Mouse (Mus musculus) stomach, postnatal 0 days (tissue): ENCODE data around the gene Map3k3. TPM values are rescaled to one million over a fixed set of nuclear protein-coding genes. Genes with fewer than 3 reads are reported as not detected.

Experiments
- ATAC-seq: fragments of 200-750 bp; cut with Nextera tagmentation; 2 replicates; pipeline ENCODE4 v1.8.0; 2017; ENCODE audit not compliant: low FRiP score, low TSS enrichment
- DNase-seq: peaks from one replicate; pipeline ENCODE4 v3.0.0-alpha.2; 2016; ENCODE audit warnings: low spot score
- H3K27ac ChIP-seq: fragments of 300-500 bp; sonication (generic); replicated peaks from 2 replicates; pipeline ENCODE4 v1.5.1; 2014; ENCODE audit warnings: mild to moderate bottlenecking, control low read depth
- H3K27me3 ChIP-seq: fragments of 300-500 bp; sonication (generic); 2 replicates; pipeline ENCODE4 v1.6.1; 2014; ENCODE audit warnings: low read length; ENCODE audit not compliant: control insufficient read depth, insufficient read depth
- H3K36me3 ChIP-seq: fragments of 300-500 bp; sonication (generic); 2 replicates; pipeline ENCODE4 v1.6.1; 2014; ENCODE audit warnings: low read length, mixed read lengths; ENCODE audit not compliant: control insufficient read depth, insufficient read depth
- H3K4me1 ChIP-seq: fragments of 300-500 bp; sonication (generic); replicated peaks from 2 replicates; pipeline ENCODE4 v1.6.1; 2014; ENCODE audit warnings: antibody characterized with exemption; ENCODE audit not compliant: control insufficient read depth, insufficient read depth
- H3K4me2 ChIP-seq: fragments of 300-500 bp; sonication (generic); replicated peaks from 2 replicates; pipeline ENCODE4 v1.6.1; 2014; ENCODE audit warnings: low read depth, mild to moderate bottlenecking, control low read depth, moderate library complexity
- H3K4me3 ChIP-seq: fragments of 300-500 bp; sonication (generic); 2 replicates; pipeline ENCODE4 v1.5.1; 2014; ENCODE audit warnings: low read depth, low read length, control low read depth
- H3K9ac ChIP-seq: fragments of 300-500 bp; sonication (generic); 2 replicates; pipeline ENCODE4 v1.6.1; 2014; ENCODE audit warnings: mild to moderate bottlenecking, low read length, control low read depth, mixed read lengths
- H3K9me3 ChIP-seq: fragments of 300-500 bp; sonication (generic); 2 replicates; pipeline ENCODE4 v1.6.1; 2016; ENCODE audit warnings: low read length; ENCODE audit not compliant: control insufficient read depth
- CTCF ChIP-seq: IDR thresholded peaks from 2 replicates; pipeline ENCODE4 v1.5.1; 2016; ENCODE audit warnings: antibody characterized with exemption, low read depth, mild to moderate bottlenecking, moderate library complexity
- EP300 ChIP-seq: optimal IDR thresholded peaks from 2 replicates; pipeline ENCODE3; 2016; ENCODE audit warnings: antibody characterized with exemption
- WGBS: fragments of 180-500 bp; shearing (Covaris S2); extraction: QIAGEN DNeasy Blood & Tissue Kit; methylation state at CpG from one replicate; pipeline ENCODE4 v1.1.7; 2014; 5-methylcytosine and 5-hydroxymethylcytosine counted together
- polyA plus RNA-seq: library from polyadenylated mRNA; unstranded; fragments of >200 nt; fragmentation: Nextera tagmentation; extraction: Ambion mirVana; gene quantifications from 2 replicates; pipeline ENCODE4 v1.2.1, GENCODE M21; 2015

Gene Map3k3
- polyA plus RNA-seq, 1 experiment from 2014 or later = 8.7 TPM

DNA sequence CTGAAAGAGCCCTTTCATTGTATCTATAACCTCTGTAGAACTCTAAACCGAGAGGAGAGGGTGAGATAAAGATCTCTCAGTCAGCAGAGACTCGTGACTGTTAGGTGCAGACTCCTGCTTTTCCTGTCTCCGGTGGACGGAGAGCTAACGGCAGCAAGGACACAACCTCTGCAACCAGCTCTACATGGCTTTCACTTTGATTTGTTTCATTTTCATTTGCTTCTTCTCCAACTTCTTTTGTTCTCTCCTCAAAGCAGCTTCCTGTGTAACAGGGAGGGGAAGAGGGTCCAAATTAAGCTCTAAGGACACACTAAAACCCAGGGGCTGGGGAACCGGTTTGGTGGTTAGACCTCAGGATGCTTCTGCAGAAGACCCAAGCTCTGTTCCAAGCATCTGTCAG is 116.3 kb downstream of the Map3k3 start:
- Histone ChIP-seq H3K4me2 (no peak overlapping the region), H3K9ac (no peak overlapping the region), H3K27ac (no peak overlapping the region), H3K9me3 (no peaks in the 10 kb centered on the region), H3K27me3 (no peaks in the 10 kb centered on the region), H3K4me3 (no peak overlapping the region), H3K4me1 (no peaks in the 10 kb centered on the region), H3K36me3 (peaks cover 19% of the 10 kb centered on the region)
- WGBS = 70% methylated on average over 6 of the region's 6 CpGs
- TF ChIP-seq EP300 = no peak
- no peak for TF ChIP-seq CTCF
- DNase-seq (no peak), ATAC-seq (no peak)

DNA sequence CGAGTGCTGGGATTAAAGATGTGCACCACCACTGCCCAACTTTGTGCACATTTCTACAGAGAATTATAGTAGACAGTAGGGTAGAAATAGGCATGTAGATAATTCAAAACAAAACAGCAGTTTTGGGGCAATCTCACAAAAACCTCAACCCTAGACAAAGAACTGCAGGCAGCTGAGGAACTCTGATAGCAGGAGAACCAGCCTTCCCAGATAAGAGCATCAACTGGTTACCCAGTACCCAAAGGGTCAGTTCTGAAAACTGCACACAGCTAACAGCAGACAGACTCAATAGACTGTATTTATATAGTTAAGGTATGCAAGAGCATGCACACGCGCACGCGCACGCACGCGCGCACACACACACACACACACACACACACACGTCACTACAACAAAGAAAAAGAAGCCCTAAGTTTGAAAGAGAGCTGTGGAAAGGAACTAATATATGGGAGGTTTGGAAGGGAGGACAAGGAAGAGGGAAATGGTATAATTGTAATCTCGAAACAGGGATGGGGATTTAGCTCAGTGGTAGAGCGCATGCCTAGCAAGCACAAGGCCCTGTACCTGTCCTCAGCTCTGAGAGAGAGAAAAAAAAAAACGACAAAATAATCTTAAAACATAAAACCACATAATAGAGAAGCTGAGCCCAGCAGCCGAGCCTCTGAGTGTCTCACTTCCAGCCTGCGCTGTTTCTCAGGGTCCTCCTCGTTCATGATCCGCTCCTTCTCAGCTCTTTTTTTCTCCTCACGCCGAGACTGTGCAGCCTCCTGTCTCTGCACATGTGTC is 117.1 kb downstream of the Map3k3 start:
- H3K27me3 ChIP-seq = no peaks in the 10 kb centered on the region
- WGBS = 89% methylated on average over 19 of the region's 19 CpGs
- no peaks in the 10 kb centered on the region for H3K4me1 ChIP-seq
- no peak overlapping the region for H3K4me2 ChIP-seq
- H3K9me3 ChIP-seq = no peaks in the 10 kb centered on the region
- H3K9ac ChIP-seq = no peak overlapping the region
- H3K27ac ChIP-seq = no peak overlapping the region
- ATAC-seq (no peak), DNase-seq (no peak)
- no peak overlapping the region for H3K4me3 ChIP-seq
- TF ChIP-seq EP300 (no peak), CTCF (no peak)
- H3K36me3 ChIP-seq = peaks cover 20% of the 10 kb centered on the region

DNA sequence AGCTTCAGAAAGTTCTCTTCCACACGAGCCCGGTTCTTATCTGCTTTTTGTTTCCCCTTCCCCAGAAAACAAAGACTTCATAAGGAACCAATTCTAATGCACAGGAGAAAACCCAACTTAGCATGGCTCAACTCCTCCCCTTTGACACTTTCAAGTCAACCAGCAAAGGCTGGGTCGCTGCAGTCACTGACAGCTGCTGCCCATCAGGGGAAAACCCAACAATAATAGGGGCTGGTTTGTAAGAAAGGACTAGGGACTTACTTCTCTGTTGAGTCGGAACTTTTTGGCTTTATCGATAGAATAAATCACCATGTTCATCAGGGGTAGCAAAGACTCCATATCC is 117.7 kb downstream of the Map3k3 start, which contains the start of gene Strada:
Strada (minus strand) TSS at position 46 of the 343 bp plus-strand sequence.
- no peak within 1 kb of the TSS for H3K9ac ChIP-seq
- no peak for DNase-seq
- no peaks in the 10 kb centered on the region for H3K4me1 ChIP-seq
- TF ChIP-seq EP300 (no peak), CTCF (no peak)
- H3K4me3 ChIP-seq = no peak within 1 kb of the TSS
- no peaks in the 10 kb centered on the region for H3K27me3 ChIP-seq
- 80% methylated on average over 5 of the region's 5 CpGs for WGBS
- H3K27ac ChIP-seq = no peak within 1 kb of the TSS
- H3K4me2 ChIP-seq = no peak within 1 kb of the TSS
- no peak for ATAC-seq
- H3K36me3 ChIP-seq = peaks cover 25% of the 10 kb centered on the region
- no peaks in the 10 kb centered on the region for H3K9me3 ChIP-seq

Other genes with a start within 250 kb of the Map3k3 start
- 56.1 and 58.3 TPM in 2 replicates for gene Cyb561, start 131.3 kb upstream of the Map3k3 start, polyA plus RNA-seq
- gene Ace, start 116.7 kb upstream of the Map3k3 start, polyA plus RNA-seq = 2.1 and 2.4 TPM in 2 replicates
- gene Ace3, start 89.9 kb upstream of the Map3k3 start, polyA plus RNA-seq = not detected in 2 replicates
- gene Kcnh6, start 76.5 kb upstream of the Map3k3 start, polyA plus RNA-seq = 0.54 and 0.55 TPM in 2 replicates
- gene Dcaf7, start 47.7 kb upstream of the Map3k3 start, polyA plus RNA-seq = 25.9 and 28.1 TPM in 2 replicates
- gene Taco1, start 18.6 kb upstream of the Map3k3 start, polyA plus RNA-seq = 7.6 and 8.1 TPM in 2 replicates
- not detected in 2 replicates for gene Gm10840, start 76.2 kb downstream of the Map3k3 start, polyA plus RNA-seq
- 45.3 and 48.7 TPM in 2 replicates for gene Limd2, start 76.2 kb downstream of the Map3k3 start, polyA plus RNA-seq
- gene Strada, start 117.6 kb downstream of the Map3k3 start, polyA plus RNA-seq = 9.9 and 11.8 TPM in 2 replicates
- gene Ccdc47, start 131.7 kb downstream of the Map3k3 start, polyA plus RNA-seq = 51.4 and 52.5 TPM in 2 replicates
- gene Ddx42, start 132.3 kb downstream of the Map3k3 start, polyA plus RNA-seq = 27.2 TPM in 2 replicates
- 24.4 and 24.5 TPM in 2 replicates for gene Ftsj3, start 171.5 kb downstream of the Map3k3 start, polyA plus RNA-seq
- 202 and 206 TPM in 2 replicates for gene Psmc5, start 171.5 kb downstream of the Map3k3 start, polyA plus RNA-seq
- 43.5 and 47.6 TPM in 2 replicates for gene Smarcd2, start 188.4 kb downstream of the Map3k3 start, polyA plus RNA-seq
- gene Tcam1, start 192.1 kb downstream of the Map3k3 start, polyA plus RNA-seq = 0.07 and 0.10 TPM in 2 replicates
- not detected in 2 replicates for gene Gh, start 217.3 kb downstream of the Map3k3 start, polyA plus RNA-seq
- gene Cd79b, start 230.1 kb downstream of the Map3k3 start, polyA plus RNA-seq = 1.9 TPM in 2 replicates